Mouse (Mus musculus): ENCODE measurements at regions not wholly inside any gene's neighbourhood (a gene's known extent, or its start where the extent isn't known, plus 50 kb on each side); places are given as distances from the start of the nearest gene placed in this dataset.

DNA sequence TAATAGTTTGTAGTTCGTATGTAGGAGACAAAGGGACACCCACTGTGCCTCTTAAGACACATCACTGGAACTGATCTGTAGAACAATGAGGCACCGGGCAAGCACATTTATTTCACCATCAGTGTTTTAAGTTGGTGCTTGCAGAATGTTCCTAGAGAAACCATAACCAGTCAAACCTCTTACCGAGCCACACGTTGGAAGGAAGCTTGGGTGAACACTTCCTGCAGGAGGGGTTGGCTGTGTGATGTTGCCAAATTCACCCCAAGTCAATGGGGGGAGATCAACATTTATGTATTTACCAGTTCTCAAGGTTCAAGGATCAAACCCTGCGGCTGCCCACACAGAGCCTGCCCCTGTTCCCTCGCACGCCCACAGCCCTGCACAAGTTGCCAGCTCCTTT lies 214.0 kb upstream of the A230072I06Rik start:
- no peak for DNase-seq (ENCODE audit: extremely low read depth, insufficient read length, low spot score)

- DNase-seq (ENCODE audit: extremely low read depth, insufficient read length, low spot score), result no peak
Observed at GRCm38 (mm10) chr8:12066454-12066853, 212.2 kb upstream of the A230072I06Rik start.

DNA sequence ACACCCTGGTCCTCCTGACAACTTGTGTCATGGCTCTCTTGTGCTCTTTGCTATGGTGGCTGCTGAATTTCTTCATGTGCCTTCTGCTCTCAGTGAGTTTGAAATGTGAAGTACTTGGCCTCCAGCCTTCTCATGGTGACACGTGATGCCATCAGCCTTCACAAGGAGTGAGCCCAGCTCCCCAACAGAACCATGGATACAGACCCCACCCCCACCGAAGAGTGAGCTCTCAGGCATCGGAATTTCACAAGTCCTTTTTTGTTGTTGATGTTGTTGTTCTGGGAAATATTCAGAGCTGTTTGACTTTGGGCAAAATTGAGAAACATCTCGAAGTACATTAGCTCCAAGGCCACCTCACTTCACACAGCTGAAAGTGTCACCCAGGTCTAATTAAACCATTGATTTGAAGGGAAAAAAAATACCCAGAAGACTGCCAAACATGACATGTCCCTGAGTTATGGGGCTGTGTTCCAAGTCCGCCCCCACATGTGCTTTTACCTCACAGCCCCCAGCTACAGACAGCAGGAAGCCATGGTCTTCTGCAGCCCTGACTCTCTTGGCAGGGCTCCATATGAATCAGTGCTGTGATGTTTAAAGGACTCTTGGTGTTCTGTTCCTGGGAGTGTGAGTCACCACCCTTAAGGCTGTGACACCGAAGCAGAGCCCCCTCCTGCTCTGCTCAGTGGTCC lies 205.2 kb upstream of the A230072I06Rik start:
- DNase-seq (ENCODE audit: extremely low read depth, insufficient read length, low spot score), result peak; percentile 14

DNA sequence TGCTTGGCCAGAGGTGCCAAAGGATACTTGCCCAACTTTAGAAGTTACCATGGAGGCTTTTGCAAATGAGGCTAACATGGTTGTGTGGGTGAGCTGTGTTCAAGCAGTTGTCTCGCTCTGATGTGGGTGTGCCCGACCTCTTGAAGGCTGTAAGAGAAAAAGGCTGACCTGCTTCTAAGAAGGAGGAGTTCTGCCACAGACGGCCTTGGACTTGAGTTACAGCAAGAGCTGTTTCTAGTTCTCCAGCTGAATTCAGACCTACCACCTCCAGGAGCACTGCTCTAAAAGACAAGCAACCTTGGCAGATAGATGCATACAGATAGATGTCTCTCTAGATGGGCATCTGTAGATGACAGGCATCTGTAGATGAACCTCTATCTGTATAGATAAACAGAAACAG lies 202.7 kb upstream of the A230072I06Rik start:
- no peak for DNase-seq (ENCODE audit: extremely low read depth, insufficient read length, low spot score)

GRCm38 (mm10) chr8:12076811-12077375 lies 201.7 kb upstream of the A230072I06Rik start:
- no peak for DNase-seq (ENCODE audit: extremely low read depth, insufficient read length, low spot score)

DNA sequence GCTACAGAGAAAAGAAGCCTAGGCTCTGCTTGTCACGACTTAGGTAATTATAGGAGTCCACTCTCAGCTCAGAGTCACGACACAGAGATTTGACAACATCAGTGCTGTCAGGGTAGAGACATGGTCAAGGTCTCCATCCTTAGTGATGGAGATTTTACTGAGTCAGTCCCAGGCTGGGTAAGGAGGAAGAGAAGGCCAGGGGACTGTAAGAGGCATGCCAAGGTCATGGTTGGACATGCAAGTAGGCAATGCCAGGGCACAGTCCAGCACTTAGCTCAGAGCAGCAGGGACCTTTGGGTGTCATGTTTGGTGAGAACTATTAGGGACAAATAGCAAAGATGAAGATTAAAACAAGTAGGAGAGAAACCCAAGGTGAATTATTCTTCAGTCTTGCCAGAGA lies 200.7 kb upstream of the A230072I06Rik start:
- DNase-seq (ENCODE audit: extremely low read depth, insufficient read length, low spot score), result no peak

- DNase-seq (ENCODE audit: extremely low read depth, insufficient read length, low spot score), result no peak
Observed at GRCm38 (mm10) chr8:12078679-12079566, 199.7 kb upstream of the A230072I06Rik start.

DNA sequence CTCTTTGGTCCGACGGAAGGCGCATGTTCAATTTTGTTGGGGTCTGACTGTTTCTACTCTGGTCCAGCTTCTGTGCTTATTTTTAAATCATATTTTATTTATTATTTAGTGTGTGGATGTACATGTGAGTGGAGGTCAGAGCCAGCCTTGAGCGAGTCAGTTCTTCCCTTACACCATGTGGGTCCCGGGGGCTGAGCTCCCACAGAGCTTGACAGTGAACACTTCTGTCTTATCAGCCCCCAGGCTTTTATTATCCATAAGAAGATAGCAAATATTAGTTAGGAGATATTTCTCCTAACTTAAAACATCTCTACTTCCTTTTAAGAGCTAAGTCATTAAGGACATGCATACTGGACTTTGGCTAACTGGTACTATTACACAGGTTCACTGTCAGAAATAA lies 197.1 kb upstream of the A230072I06Rik start:
- no peak for DNase-seq (ENCODE audit: extremely low read depth, insufficient read length, low spot score)

GRCm38 (mm10) chr8:12087192-12087800 lies 191.3 kb upstream of the A230072I06Rik start:
- no peak for DNase-seq (ENCODE audit: extremely low read depth, insufficient read length, low spot score)

- no peak for DNase-seq (ENCODE audit: extremely low read depth, insufficient read length, low spot score)
Observed at GRCm38 (mm10) chr8:12100145-12100544, 178.5 kb upstream of the A230072I06Rik start.

- DNase-seq (ENCODE audit: extremely low read depth, insufficient read length, low spot score), result no peak
Observed at GRCm38 (mm10) chr8:12103296-12103695, 175.3 kb upstream of the A230072I06Rik start.

DNA sequence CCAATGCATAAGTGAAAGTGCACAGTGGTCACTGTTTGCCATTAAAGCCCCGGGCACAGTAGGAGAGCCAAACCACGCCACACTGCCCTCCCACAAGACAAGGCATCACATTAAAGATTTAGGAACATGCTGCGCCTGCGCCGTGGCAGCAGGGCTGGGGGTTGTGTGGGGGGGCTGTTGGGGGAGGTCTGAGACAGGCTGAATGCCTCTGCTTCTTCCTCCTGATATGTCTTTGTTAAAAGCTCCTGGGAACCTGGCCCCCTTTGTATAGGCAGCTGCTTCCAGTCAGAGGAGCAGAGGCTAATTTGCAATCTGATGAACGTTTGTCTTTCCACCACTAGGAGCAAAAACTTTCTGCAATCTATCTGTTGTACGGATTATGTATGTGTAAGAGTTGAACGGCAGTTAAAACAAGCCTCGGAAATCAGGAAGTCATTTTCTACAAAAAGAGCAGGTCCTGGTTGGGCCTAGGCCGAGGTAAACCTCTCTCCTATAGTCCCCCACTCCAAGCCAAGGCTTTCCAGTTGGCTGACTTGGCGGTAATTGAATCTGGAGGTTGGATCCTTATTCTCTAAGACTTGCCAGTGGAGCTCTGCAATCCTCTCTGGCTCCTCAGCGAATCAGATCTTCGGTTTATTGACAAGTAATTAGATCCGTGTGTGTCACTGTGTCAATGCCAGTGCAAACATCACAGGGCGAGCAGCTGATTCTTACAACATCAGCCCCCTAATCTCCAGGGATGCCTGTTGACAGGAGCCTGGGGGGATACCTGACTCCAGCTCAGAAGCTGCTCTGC lies 173.3 kb upstream of the A230072I06Rik start:
- DNase-seq (ENCODE audit: extremely low read depth, insufficient read length, low spot score), result no peak

GRCm38 (mm10) chr8:12108578-12108977 lies 170.0 kb upstream of the A230072I06Rik start:
- DNase-seq (ENCODE audit: extremely low read depth, insufficient read length, low spot score), result no peak

DNA sequence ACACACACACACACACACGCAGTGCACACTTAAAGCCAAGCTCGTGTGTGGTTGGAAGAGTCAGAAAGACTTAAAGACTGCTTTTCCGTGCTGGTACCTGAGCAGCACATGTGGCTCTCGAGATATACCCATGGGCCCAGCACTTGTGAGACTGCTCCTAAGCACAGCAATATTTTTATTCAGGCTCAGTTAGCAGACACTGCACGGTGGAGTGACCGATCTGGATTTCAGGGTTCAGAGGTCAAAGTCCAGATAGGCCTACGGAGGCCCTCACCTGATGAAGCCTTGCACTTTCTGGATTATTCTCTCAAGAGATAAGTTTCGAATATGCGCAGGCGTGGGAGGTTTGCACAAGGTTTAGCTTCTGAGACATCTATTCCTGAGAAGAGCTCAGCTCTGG lies 167.0 kb upstream of the A230072I06Rik start:
- DNase-seq (ENCODE audit: extremely low read depth, insufficient read length, low spot score), result no peak

DNA sequence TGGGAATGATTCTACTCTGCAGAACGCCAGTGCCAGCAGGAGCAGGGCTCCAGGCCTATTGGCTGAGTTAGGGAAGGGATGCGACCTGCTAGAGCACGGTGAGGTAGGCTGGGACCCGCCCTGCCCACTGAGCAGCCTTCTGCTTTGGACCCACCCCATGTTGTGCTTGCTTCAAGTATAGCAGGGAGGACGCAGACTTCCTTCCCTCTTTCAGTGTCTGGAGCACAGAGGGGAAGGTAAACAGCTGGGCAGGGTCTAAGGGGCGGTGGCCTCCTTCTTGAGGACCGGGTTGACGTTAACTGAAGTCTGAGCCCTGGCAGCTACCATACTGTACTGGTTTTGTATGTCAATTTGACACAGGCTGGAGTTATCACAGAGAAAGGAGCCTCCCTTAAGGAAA lies 165.6 kb upstream of the A230072I06Rik start:
- no peak for DNase-seq (ENCODE audit: extremely low read depth, insufficient read length, low spot score)

- DNase-seq (ENCODE audit: extremely low read depth, insufficient read length, low spot score), result no peak
Observed at GRCm38 (mm10) chr8:12126374-12127001, 152.1 kb upstream of the A230072I06Rik start.

GRCm38 (mm10) chr8:12127106-12127800 lies 151.4 kb upstream of the A230072I06Rik start:
- DNase-seq (ENCODE audit: extremely low read depth, insufficient read length, low spot score), result no peak

GRCm38 (mm10) chr8:12127801-12128490 lies 150.7 kb upstream of the A230072I06Rik start:
- peak; percentile 15 for DNase-seq (ENCODE audit: extremely low read depth, insufficient read length, low spot score)

- no peak for DNase-seq (ENCODE audit: extremely low read depth, insufficient read length, low spot score)
Observed at GRCm38 (mm10) chr8:12130591-12130990, 148.0 kb upstream of the A230072I06Rik start.

Data from 3134 (cell line).